Mouse (Mus musculus) CH12.LX (cell line): ENCODE measurements around the gene Dazl. TPM values are rescaled to one million over a fixed set of nuclear protein-coding genes. Genes with fewer than 3 reads are reported as not detected.

Experiments
- DNase-seq: peaks from one replicate; pipeline ENCODE4 v3.0.0-alpha.2; 2013; ENCODE audit errors: extremely low read depth
- H3K27ac ChIP-seq: 2 replicates; pipeline ENCODE4 v1.5.1; 2012; ENCODE audit warnings: low read depth, mild to moderate bottlenecking, control low read depth, moderate library complexity; ENCODE audit not compliant: insufficient read depth
- H3K27me3 ChIP-seq: replicated peaks from 2 replicates; pipeline ENCODE3; 2012; ENCODE audit warnings: inconsistent platforms
- H3K36me3 ChIP-seq, 2 experiments: replicated peaks in 1 of 2; 2 replicates each; pipeline versions ENCODE3 to v1.6.1; 2012; ENCODE audit warnings: inconsistent platforms in 1 of 2, low read length in 1 of 2, mild to moderate bottlenecking in 1 of 2, mixed read lengths in 1 of 2, moderate library complexity in 1 of 2; ENCODE audit not compliant: control insufficient read depth in 1 of 2, insufficient read depth in 1 of 2
- H3K4me1 ChIP-seq, 2 experiments: 2 replicates each; pipeline ENCODE4 v1.6.1; 2012; ENCODE audit warnings: inconsistent platforms in 1 of 2, moderate library complexity in 1 of 2; ENCODE audit not compliant: insufficient read depth in 2 of 2, control insufficient read depth in 1 of 2
- H3K4me2 ChIP-seq: 2 replicates; pipeline ENCODE4 v1.6.1; 2012; ENCODE audit warnings: low read depth, mild to moderate bottlenecking, control low read depth; ENCODE audit not compliant: poor library complexity, insufficient read depth, severe bottlenecking
- H3K4me3 ChIP-seq, 3 experiments: fragments of 150-350 bp in 1 of 3; sonication (generic) in 1 of 3; replicated peaks in 1 of 3; 2 replicates each; pipeline versions ENCODE3 to v1.5.1; 2011 to 2012; ENCODE audit warnings: low read depth in 2 of 3, low read length in 2 of 3, mild to moderate bottlenecking in 2 of 3, moderate library complexity in 2 of 3, control low read depth in 1 of 3, improper control_type of control experiment in 1 of 3, inconsistent platforms in 1 of 3, mixed read lengths in 1 of 3; ENCODE audit not compliant: poor library complexity in 1 of 3
- H3K79me2 ChIP-seq: replicated peaks from 2 replicates; pipeline ENCODE4 v1.6.1; 2012; ENCODE audit warnings: mild to moderate bottlenecking, moderate library complexity; ENCODE audit not compliant: control insufficient read depth, poor library complexity, insufficient read depth, severe bottlenecking; ENCODE audit errors: extremely low read depth
- H3K9ac ChIP-seq: 2 replicates; pipeline ENCODE4 v1.6.1; 2012; ENCODE audit warnings: low read depth, mild to moderate bottlenecking, control low read depth, moderate library complexity; ENCODE audit not compliant: insufficient read depth
- H3K9me3 ChIP-seq: replicated peaks from 2 replicates; pipeline ENCODE3; 2012; ENCODE audit warnings: low read length, inconsistent platforms, mixed read lengths
- BHLHE40 ChIP-seq: IDR thresholded peaks from 2 replicates; pipeline ENCODE4 v1.6.1; 2011; ENCODE audit warnings: mild to moderate bottlenecking, low read depth, low read length, improper control_type of control experiment
- CHD1 ChIP-seq: IDR thresholded peaks from 2 replicates; pipeline ENCODE4 v1.6.1; 2012; ENCODE audit warnings: low read depth, low read length, improper control_type of control experiment, inconsistent platforms
- CHD2 ChIP-seq: IDR thresholded peaks from 2 replicates; pipeline ENCODE4 v1.6.1; 2011; ENCODE audit warnings: low read length, improper control_type of control experiment
- E2F4 ChIP-seq: IDR thresholded peaks from 2 replicates; pipeline ENCODE4 v1.6.1; 2011; ENCODE audit warnings: low read depth, low read length, improper control_type of control experiment; ENCODE audit not compliant: insufficient replicate concordance
- EP300 ChIP-seq: IDR thresholded peaks from 2 replicates; pipeline ENCODE4 v1.6.1; 2011; ENCODE audit warnings: low read length, improper control_type of control experiment
- ETS1 ChIP-seq: conservative IDR thresholded peaks from 2 replicates; pipeline ENCODE4 v1.6.1; 2012; ENCODE audit warnings: low read depth, mild to moderate bottlenecking, inconsistent platforms, low read length, improper control_type of control experiment, moderate library complexity
- HCFC1 ChIP-seq: IDR thresholded peaks from 2 replicates; pipeline ENCODE4 v1.6.1; 2012; ENCODE audit warnings: low read depth, mild to moderate bottlenecking, inconsistent platforms, low read length, improper control_type of control experiment
- IRF4 ChIP-seq: IDR thresholded peaks from 2 replicates; pipeline ENCODE4 v1.6.1; 2014; ENCODE audit warnings: low read depth, mild to moderate bottlenecking, inconsistent platforms, low read length, improper control_type of control experiment
- JUND ChIP-seq: conservative IDR thresholded peaks from 2 replicates; pipeline ENCODE4 v1.6.1; 2011; ENCODE audit warnings: low read depth, low read length, improper control_type of control experiment
- MAX ChIP-seq: IDR thresholded peaks from 2 replicates; pipeline ENCODE4 v1.6.1; 2011; ENCODE audit warnings: low read length, improper control_type of control experiment
- MEF2A ChIP-seq: IDR thresholded peaks from 2 replicates; pipeline ENCODE4 v1.6.1; 2014; ENCODE audit warnings: low read depth, mild to moderate bottlenecking, inconsistent platforms, low read length, improper control_type of control experiment, borderline replicate concordance
- MXI1 ChIP-seq: IDR thresholded peaks from 2 replicates; pipeline ENCODE4 v1.6.1; 2011; ENCODE audit warnings: mild to moderate bottlenecking, low read depth, low read length, improper control_type of control experiment
- MYC ChIP-seq: IDR thresholded peaks from 2 replicates; pipeline ENCODE4 v1.6.1; 2011; ENCODE audit warnings: low read depth, mild to moderate bottlenecking, improper control_type of control experiment, low read length
- NELFE ChIP-seq: IDR thresholded peaks from 2 replicates; pipeline ENCODE4 v1.6.1; 2011; ENCODE audit warnings: low read depth, low read length, improper control_type of control experiment
- NRF1 ChIP-seq: IDR thresholded peaks from 2 replicates; pipeline ENCODE4 v1.6.1; 2014; ENCODE audit warnings: low read depth, mild to moderate bottlenecking, inconsistent platforms, low read length, improper control_type of control experiment, moderate library complexity
- PAX5 ChIP-seq: IDR thresholded peaks from 2 replicates; pipeline ENCODE4 v1.6.1; 2012; ENCODE audit warnings: low read length, inconsistent platforms, mixed read lengths
- POLR2AphosphoS2 ChIP-seq: IDR thresholded peaks from 2 replicates; pipeline ENCODE4 v1.6.1; 2011; ENCODE audit warnings: low read depth, low read length, improper control_type of control experiment
- RCOR1 ChIP-seq: conservative IDR thresholded peaks from 2 replicates; pipeline ENCODE4 v1.6.1; 2012; ENCODE audit warnings: low read depth, mild to moderate bottlenecking, inconsistent platforms, low read length, improper control_type of control experiment
- SMC3 ChIP-seq: IDR thresholded peaks from 2 replicates; pipeline ENCODE4 v1.6.1; 2011; ENCODE audit warnings: low read depth, low read length, improper control_type of control experiment
- TBP ChIP-seq: conservative IDR thresholded peaks from 2 replicates; pipeline ENCODE4 v1.6.1; 2011; ENCODE audit warnings: low read depth, low read length, improper control_type of control experiment
- TCF12 ChIP-seq: IDR thresholded peaks from 2 replicates; pipeline ENCODE4 v1.6.1; 2014; ENCODE audit warnings: low read depth, mild to moderate bottlenecking, inconsistent platforms, low read length, improper control_type of control experiment
- UBTF ChIP-seq: IDR thresholded peaks from 2 replicates; pipeline ENCODE4 v1.6.1; 2012; ENCODE audit warnings: low read depth, mild to moderate bottlenecking, inconsistent platforms, low read length, improper control_type of control experiment, moderate library complexity
- USF1 ChIP-seq: IDR thresholded peaks from 2 replicates; pipeline ENCODE4 v1.6.1; 2014; ENCODE audit warnings: low read depth, mild to moderate bottlenecking, inconsistent platforms, low read length, improper control_type of control experiment
- ZKSCAN1 ChIP-seq: IDR thresholded peaks from 2 replicates; pipeline ENCODE4 v1.6.1; 2012; ENCODE audit warnings: low read depth, inconsistent platforms, low read length, improper control_type of control experiment, borderline replicate concordance
- ZMIZ1 ChIP-seq: IDR thresholded peaks from 2 replicates; pipeline ENCODE4 v1.6.1; 2012; ENCODE audit warnings: low read depth, mild to moderate bottlenecking, inconsistent platforms, low read length, improper control_type of control experiment
- ZNF384 ChIP-seq: IDR thresholded peaks from 2 replicates; pipeline ENCODE4 v1.6.1; 2012; ENCODE audit warnings: low read depth, low read length, improper control_type of control experiment, inconsistent platforms
- dilution Hi-C: fragments of 300-500 bp; cut with MboI; formaldehyde crosslinking; loops from 2 replicates; pipeline ENCODE4 v1.14.3; 2020; ENCODE audit warnings: low sequenced_read_pairs; ENCODE audit not compliant: extremely low pct_unique_long_range_greater_than_20kb, extremely low pct_ligation_motif_present
- in situ Hi-C: fragments of 300-500 bp; cut with MboI; formaldehyde crosslinking; loops from 3 replicates; pipeline ENCODE4 v1.14.3; 2019; ENCODE audit warnings: low sequenced_read_pairs, low pct_ligation_motif_present, low pct_unique_long_range_greater_than_20kb, mixed read lengths
- polyA plus RNA-seq: library from polyadenylated mRNA; unstranded; fragments of >175 nt; gene quantifications from 2 replicates; pipeline ENCODE4 v1.2.1, GENCODE M21; 2012; ENCODE audit warnings: low read depth; ENCODE audit not compliant: insufficient read length
- total RNA-seq, 2 experiments: library from RNA; depleted of rRNA; stranded (reverse); fragments of 300-350 nt in 1 of 2; fragments of >200 nt in 1 of 2; gene quantifications; 2 replicates each; pipeline ENCODE4 v1.2.3; 2012 to 2014

Dazl gene
- total and polyA plus RNA-seq, 3 experiments: 0.09 TPM; not detected in 2

- Histone ChIP-seq H3K27me3 (no peaks in the 10 kb centered on the region), H3K4me1 (no peaks in the 10 kb centered on the region)
- TF ChIP-seq RCOR1: no peak
- TF ChIP-seq MEF2A: no peak
- TF ChIP-seq SMC3: no peak
- no peak for TF ChIP-seq MAX
- TF ChIP-seq CHD2: no peak
- no peak for TF ChIP-seq IRF4
- no peak for TF ChIP-seq USF1
- no peak for TF ChIP-seq CHD1
- no peak for TF ChIP-seq NRF1
- no peak for TF ChIP-seq E2F4
- no peak for TF ChIP-seq JUND
- no peak for TF ChIP-seq ZNF384
- TF ChIP-seq TCF12: no peak
- TF ChIP-seq ETS1: no peak
- no peak for TF ChIP-seq HCFC1
- TF ChIP-seq ZKSCAN1: no peak
- TF ChIP-seq PAX5: no peak
- TF ChIP-seq BHLHE40: no peak
- TF ChIP-seq, all 38 proteins: peak for 0
- H3K79me2 ChIP-seq: no peaks in the 10 kb centered on the region
- dilution Hi-C loops: no loop called here
- no peak overlapping the region for H3K9ac ChIP-seq
- H3K4me3 ChIP-seq: no peak overlapping the region
- no peak overlapping the region for H3K27ac ChIP-seq
- in situ Hi-C loops: no loop called here
- H3K4me2 ChIP-seq: no peak overlapping the region
- DNase-seq: no peak
- H3K9me3 ChIP-seq: peaks cover 2% of the 10 kb centered on the region
- H3K36me3 ChIP-seq: no peaks in the 10 kb centered on the region
Observed at GRCm38 (mm10) chr17:50298821-50299220, 5.4 kb upstream of the Dazl start.

GRCm38 (mm10) chr17:50294726-50295125, 1.3 kb upstream of the Dazl start:
- no peaks in the 10 kb centered on the region for H3K27me3 ChIP-seq
- H3K9me3 ChIP-seq: peaks cover 12% of the 10 kb centered on the region
- no peaks in the 10 kb centered on the region for H3K79me2 ChIP-seq
- no peaks in the 10 kb centered on the region for H3K36me3 ChIP-seq
- in situ Hi-C loops: no loop called here
- TF ChIP-seq NELFE (no peak), POLR2AphosphoS2 (no peak), MAX (no peak), BHLHE40 (no peak), TBP (no peak), CHD2 (no peak), MXI1 (no peak), ZNF384 (no peak), EP300 (no peak), E2F4 (no peak), UBTF (no peak), IRF4 (no peak), MYC (no peak), ZMIZ1 (no peak), JUND (no peak), RCOR1 (no peak)
- dilution Hi-C loops: no loop called here
- DNase-seq: no peak
- no peak overlapping the region for H3K4me2 ChIP-seq
- H3K4me1 ChIP-seq: no peaks in the 10 kb centered on the region
- H3K27ac ChIP-seq: no peak overlapping the region
- H3K4me3 ChIP-seq: no peak overlapping the region
- no peak overlapping the region for H3K9ac ChIP-seq
